Mouse (Mus musculus) left cerebral cortex, adult 8-10 months (tissue): ENCODE measurements at regions not wholly inside any gene's neighbourhood (a gene's known extent, or its start where the extent isn't known, plus 50 kb on each side); places are given as distances from the start of the nearest gene placed in this dataset.
A peak's percentile ranks its signal among the peaks of the same experiment; 100 is the strongest.
"Not testable (repeated sequence)": the region's sequence is repeated elsewhere in the genome, so short reads cannot be mapped to it uniquely, and the experiment has no call there.

ENCODE experiments used
- DNase-seq, 2 experiments: peaks; one replicate each; pipeline ENCODE4 v3.0.0; 2022; ENCODE audit warnings: low spot score in 2 of 2

GRCm38 (mm10) chr2:85280580-85280979 is 58.5 kb downstream of the Olfr987 start:
- DNase-seq = no peak

- DNase-seq = no peak
Observed at GRCm38 (mm10) chr2:85278128-85278527, 61.0 kb downstream of the Olfr987 start.

- no peak for DNase-seq
Observed at GRCm38 (mm10) chr2:85277433-85277832, 61.7 kb downstream of the Olfr987 start.

GRCm38 (mm10) chr2:85266813-85267212 is 69.8 kb upstream of the Lrrc55 start:
- DNase-seq = not testable (repeated sequence)

GRCm38 (mm10) chr2:85265667-85266066 is 68.7 kb upstream of the Lrrc55 start:
- DNase-seq = no peak

- DNase-seq = no peak
Observed at GRCm38 (mm10) chr2:85265037-85265524, 68.1 kb upstream of the Lrrc55 start.

GRCm38 (mm10) chr2:85257356-85257755 is 60.4 kb upstream of the Lrrc55 start:
- no peak for DNase-seq

GRCm38 (mm10) chr2:85255610-85256009 is 58.6 kb upstream of the Lrrc55 start:
- no peak for DNase-seq

GRCm38 (mm10) chr2:85252343-85253285 is 55.6 kb upstream of the Lrrc55 start:
- peak; percentile 29 to 54 for DNase-seq

GRCm38 (mm10) chr2:85250026-85250560 is 53.1 kb upstream of the Lrrc55 start:
- no peak for DNase-seq
